Mouse (Mus musculus) forebrain, embryonic 13.5 days (tissue): ENCODE results near the gene Nol7. TPM values are rescaled to one million over a fixed set of nuclear protein-coding genes. Genes with fewer than 3 reads are reported as not detected.

Source experiments
- ATAC-seq: fragments of 200-750 bp; cut with Nextera tagmentation; 2 replicates; pipeline ENCODE4 v1.8.0; 2017
- H3K27ac ChIP-seq: fragments of 300-500 bp; sonication (generic); 2 replicates; pipeline ENCODE4 v1.5.1; 2015; ENCODE audit warnings: inconsistent platforms, mild to moderate bottlenecking, moderate library complexity
- H3K27me3 ChIP-seq: fragments of 300-500 bp; sonication (generic); 2 replicates; pipeline ENCODE4 v1.6.1; 2015; ENCODE audit warnings: mild to moderate bottlenecking, inconsistent platforms
- H3K36me3 ChIP-seq: fragments of 300-500 bp; sonication (generic); 2 replicates; pipeline ENCODE4 v1.6.1; 2015; ENCODE audit warnings: mild to moderate bottlenecking, inconsistent platforms; ENCODE audit not compliant: poor library complexity, severe bottlenecking
- H3K4me1 ChIP-seq: fragments of 300-500 bp; sonication (generic); 2 replicates; pipeline ENCODE4 v1.6.1; 2015; ENCODE audit warnings: inconsistent platforms
- H3K4me2 ChIP-seq: fragments of 300-500 bp; sonication (generic); 2 replicates; pipeline ENCODE4 v1.6.1; 2015; ENCODE audit warnings: inconsistent platforms, mild to moderate bottlenecking, moderate library complexity
- H3K4me3 ChIP-seq: fragments of 300-500 bp; sonication (generic); 2 replicates; pipeline ENCODE4 v1.5.1; 2015; ENCODE audit warnings: mild to moderate bottlenecking, inconsistent platforms
- H3K9ac ChIP-seq: fragments of 300-500 bp; sonication (generic); 2 replicates; pipeline ENCODE4 v1.6.1; 2015; ENCODE audit warnings: mild to moderate bottlenecking, inconsistent platforms
- H3K9me3 ChIP-seq: fragments of 300-500 bp; sonication (generic); replicated peaks from 2 replicates; pipeline ENCODE4 v1.6.1; 2016; ENCODE audit warnings: inconsistent platforms
- WGBS: fragments of 180-500 bp; shearing (Covaris S2); methylation state at CpG from one replicate; pipeline ENCODE4 v1.1.7; 2015; 5-methylcytosine and 5-hydroxymethylcytosine counted together
- polyA plus RNA-seq: library from polyadenylated mRNA; unstranded; fragments of >200 nt; fragmentation: Nextera tagmentation; extraction: Ambion mirVana; gene quantifications from 2 replicates; pipeline ENCODE4 v1.2.1, GENCODE M21; 2015

Nol7 gene
- polyA plus RNA-seq: 197 and 228 TPM in 2 replicates

- Histone ChIP-seq H3K9me3 (no peaks in the 10 kb centered on the region), H3K36me3 (peaks cover 60% of the 10 kb centered on the region), H3K4me2 (peak within 1 kb of the TSS; percentile 70), H3K27me3 (no peaks in the 10 kb centered on the region), H3K27ac (peak within 1 kb of the TSS; percentile 93), H3K4me1 (peaks cover 12% of the 10 kb centered on the region), H3K4me3 (peak within 1 kb of the TSS; percentile 85), H3K9ac (peak within 1 kb of the TSS; percentile 94)
- ATAC-seq: peak; percentile 94
- 2% methylated on average over 56 of the region's 72 CpGs for WGBS
Observed at GRCm38 (mm10) chr13:43398297-43399080, at the start of gene Nol7. Nol7 (plus strand) TSS chr13:43398390.

GRCm38 (mm10) chr13:43349376-43349775 is 48.8 kb upstream of the Nol7 start:
- no peaks in the 10 kb centered on the region for H3K9me3 ChIP-seq
- WGBS: 88% methylated on average over 8 of the region's 8 CpGs
- H3K4me2 ChIP-seq: no peak overlapping the region
- no peaks in the 10 kb centered on the region for H3K4me1 ChIP-seq
- no peak for ATAC-seq
- H3K9ac ChIP-seq: no peak overlapping the region
- H3K27me3 ChIP-seq: no peaks in the 10 kb centered on the region
- no peak overlapping the region for H3K27ac ChIP-seq
- no peaks in the 10 kb centered on the region for H3K36me3 ChIP-seq
- no peak overlapping the region for H3K4me3 ChIP-seq

DNA sequence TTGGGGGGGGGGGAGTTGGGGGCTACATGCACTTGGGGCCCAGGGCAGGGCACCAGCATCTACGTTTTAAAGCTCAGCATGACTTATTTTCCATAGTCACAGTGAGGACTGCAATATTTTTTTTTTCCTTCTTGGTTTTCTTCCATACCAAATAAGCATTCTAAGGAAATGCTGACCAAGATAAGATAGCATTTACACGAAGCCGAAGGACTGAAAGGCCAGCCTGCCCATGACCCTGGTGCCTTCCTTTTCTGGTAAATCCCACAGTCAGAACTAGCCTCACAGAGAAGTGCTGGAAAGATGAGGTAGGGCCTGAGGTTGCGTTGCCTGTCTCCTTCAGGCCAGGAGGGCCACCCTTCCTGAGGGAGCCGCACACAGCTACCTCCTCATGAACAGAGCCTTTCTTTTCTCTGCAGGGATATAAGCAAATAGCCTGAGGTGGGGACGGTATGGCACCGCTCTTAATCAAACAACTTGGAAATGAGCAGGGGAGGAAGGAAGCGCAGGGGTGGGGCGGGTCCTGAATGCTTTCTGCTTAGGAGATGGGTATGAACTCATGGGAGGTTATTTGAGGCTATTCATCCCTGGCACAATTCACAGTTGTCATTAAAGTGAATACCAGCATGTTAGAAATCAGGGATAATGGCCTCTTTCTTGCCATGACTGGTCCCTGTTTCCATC is 47.6 kb upstream of the Nol7 start:
- no peaks in the 10 kb centered on the region for H3K36me3 ChIP-seq
- no peaks in the 10 kb centered on the region for H3K27me3 ChIP-seq
- H3K4me2 ChIP-seq: no peak overlapping the region
- H3K4me3 ChIP-seq: no peak overlapping the region
- H3K27ac ChIP-seq: no peak overlapping the region
- WGBS: 77% methylated on average over 9 of the region's 9 CpGs
- ATAC-seq: no peak
- H3K4me1 ChIP-seq: no peaks in the 10 kb centered on the region
- H3K9me3 ChIP-seq: no peaks in the 10 kb centered on the region
- no peak overlapping the region for H3K9ac ChIP-seq

DNA sequence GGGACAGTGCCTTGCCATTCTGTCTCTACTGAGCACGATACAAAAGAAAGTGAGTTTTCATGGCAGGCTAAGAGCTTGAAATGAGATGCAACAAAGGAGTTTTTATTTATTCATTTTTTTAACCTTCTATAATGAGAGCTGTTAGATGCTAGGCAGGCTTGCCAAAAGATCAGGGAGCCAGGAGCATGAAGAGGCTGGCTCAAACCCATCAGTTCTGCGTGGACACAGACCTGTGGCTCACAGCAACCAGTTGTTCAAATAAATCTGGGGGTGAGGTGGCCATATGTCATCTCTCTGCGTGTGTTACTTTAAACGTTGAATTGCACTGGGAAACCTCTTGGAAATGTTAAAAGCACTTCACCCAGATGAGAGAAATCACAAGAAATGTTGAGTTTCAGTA is 44.8 kb upstream of the Nol7 start:
- no peaks in the 10 kb centered on the region for H3K36me3 ChIP-seq
- H3K4me2 ChIP-seq: no peak overlapping the region
- no peaks in the 10 kb centered on the region for H3K4me1 ChIP-seq
- no peak overlapping the region for H3K27ac ChIP-seq
- no peaks in the 10 kb centered on the region for H3K9me3 ChIP-seq
- 78% methylated on average over 4 of the region's 4 CpGs for WGBS
- no peaks in the 10 kb centered on the region for H3K27me3 ChIP-seq
- H3K4me3 ChIP-seq: no peak overlapping the region
- no peak overlapping the region for H3K9ac ChIP-seq
- ATAC-seq: no peak

DNA sequence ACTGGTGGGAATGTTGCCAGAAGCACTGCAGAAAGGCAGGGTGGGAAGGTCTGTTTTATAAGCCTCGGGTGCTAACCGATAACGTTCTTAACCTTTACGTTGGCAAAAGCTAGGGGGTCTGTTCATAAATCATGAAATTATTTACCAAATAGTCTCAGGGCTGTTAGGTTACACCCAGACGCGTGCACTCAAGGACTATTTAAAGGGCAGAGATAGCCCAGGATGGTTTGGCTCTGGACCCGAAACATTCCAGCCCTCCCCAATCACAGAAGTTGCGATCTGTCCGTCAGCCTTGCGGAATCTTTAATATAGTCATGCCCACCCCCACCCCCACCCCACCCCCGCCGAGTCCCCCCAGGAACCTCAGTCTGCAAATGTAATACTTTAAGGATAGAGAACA is 43.8 kb upstream of the Nol7 start:
- Histone ChIP-seq H3K4me1 (no peaks in the 10 kb centered on the region), H3K27me3 (no peaks in the 10 kb centered on the region), H3K36me3 (no peaks in the 10 kb centered on the region), H3K9ac (no peak overlapping the region), H3K4me3 (no peak overlapping the region), H3K4me2 (no peak overlapping the region), H3K9me3 (no peaks in the 10 kb centered on the region), H3K27ac (no peak overlapping the region)
- ATAC-seq: no peak
- 89% methylated on average over 12 of the region's 12 CpGs for WGBS

DNA sequence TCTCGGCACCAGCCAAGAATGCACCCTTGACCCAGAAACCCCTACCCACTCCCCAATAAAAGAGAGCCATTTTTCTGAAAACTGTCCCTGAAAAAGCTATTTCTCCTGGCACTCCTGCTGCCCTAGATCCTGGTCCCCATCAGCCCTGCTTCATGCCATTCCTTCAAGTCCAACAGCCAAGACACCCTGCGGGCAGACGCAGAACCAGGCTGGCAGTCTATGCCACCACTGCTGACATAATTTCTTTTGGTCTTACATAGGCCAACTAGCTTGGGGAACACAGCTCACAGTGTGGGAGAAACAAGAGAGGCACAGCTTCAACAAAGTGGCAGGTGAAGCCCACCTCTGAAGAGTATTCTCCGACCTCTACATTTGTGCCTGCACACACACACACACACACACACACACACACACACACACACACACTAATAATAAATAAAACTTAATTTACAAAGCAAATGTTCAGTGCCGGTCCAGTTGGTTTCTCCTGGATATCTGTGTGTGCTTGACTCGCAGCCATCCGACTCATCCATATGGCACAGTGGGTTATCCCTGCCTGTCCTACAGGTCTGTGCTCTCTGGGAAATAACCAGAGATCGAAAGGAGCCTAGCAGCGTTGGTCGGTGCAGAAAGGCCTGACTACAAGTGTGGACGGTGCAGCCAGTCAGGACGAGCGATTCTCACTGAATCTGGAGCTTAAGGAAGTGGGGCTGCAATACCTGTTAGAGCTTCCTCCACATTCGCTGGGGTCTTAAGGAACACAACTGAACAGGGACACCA is 41.7 kb upstream of the Nol7 start:
- H3K27ac ChIP-seq: no peak overlapping the region
- H3K4me2 ChIP-seq: no peak overlapping the region
- H3K4me1 ChIP-seq: no peaks in the 10 kb centered on the region
- H3K9ac ChIP-seq: no peak overlapping the region
- no peaks in the 10 kb centered on the region for H3K27me3 ChIP-seq
- H3K36me3 ChIP-seq: no peaks in the 10 kb centered on the region
- no peaks in the 10 kb centered on the region for H3K9me3 ChIP-seq
- WGBS: 85% methylated on average over 14 of the region's 14 CpGs
- H3K4me3 ChIP-seq: no peak overlapping the region
- ATAC-seq: no peak

GRCm38 (mm10) chr13:43360534-43360933 is 37.7 kb upstream of the Nol7 start:
- Histone ChIP-seq H3K4me1 (0 out of 2 replicates have a peak, but pooled peaks cover 5% of the 10 kb centered on the region), H3K4me3 (no peak overlapping the region), H3K27me3 (no peaks in the 10 kb centered on the region), H3K9me3 (no peaks in the 10 kb centered on the region), H3K36me3 (no peaks in the 10 kb centered on the region), H3K4me2 (no peak overlapping the region), H3K27ac (no peak overlapping the region), H3K9ac (no peak overlapping the region)
- 70% methylated on average over 6 of the region's 6 CpGs for whole genome bisulfite sequencing
- no peak for ATAC-seq

- H3K9ac ChIP-seq: no peak overlapping the region
- no peak for ATAC-seq
Observed at GRCm38 (mm10) chr13:43362353-43362752, 35.8 kb upstream of the Nol7 start.

DNA sequence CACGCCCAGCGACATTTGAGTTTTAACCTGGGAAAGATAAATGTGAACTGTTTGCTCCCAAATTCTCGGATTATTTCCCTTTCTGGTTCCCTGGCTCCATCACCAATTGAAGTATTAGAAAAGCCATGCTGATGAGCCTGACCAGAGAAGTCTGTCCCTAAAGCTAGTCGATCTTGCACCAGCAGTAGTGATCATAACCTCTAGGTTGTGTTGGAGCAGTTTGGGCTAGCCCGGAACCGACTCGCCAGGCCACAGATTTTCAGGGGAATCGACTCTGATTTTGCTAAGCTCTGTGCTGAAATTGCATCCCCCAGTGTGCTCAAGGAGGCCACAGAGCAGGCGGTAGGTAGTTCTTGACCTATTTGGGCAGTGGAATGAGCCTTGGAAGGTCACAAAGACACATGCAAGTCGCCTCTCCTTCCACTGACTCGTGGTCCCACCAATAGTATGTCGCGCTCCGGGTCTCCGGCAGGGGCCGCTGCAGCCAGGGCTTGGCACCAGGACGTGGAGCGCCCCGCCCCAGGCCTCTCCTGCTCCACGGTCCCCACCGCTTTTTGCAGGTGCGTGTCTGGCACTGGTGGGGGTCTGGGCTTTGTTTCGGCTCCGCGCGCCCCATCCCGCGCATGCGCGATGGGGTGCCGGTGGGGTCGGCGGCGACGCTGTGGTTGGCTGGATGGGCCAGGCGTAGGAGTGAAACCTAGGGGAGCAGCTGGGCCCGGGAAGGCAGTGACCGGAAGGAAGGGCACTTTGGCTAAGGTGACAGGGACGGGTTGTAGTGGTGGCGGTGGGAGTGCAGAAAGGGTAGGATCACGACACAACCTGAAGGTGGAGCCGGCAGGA is 33.0 kb upstream of the Nol7 start, which contains the start of gene Sirt5:
Sirt5 (plus strand) TSS at position 512 of the 840 bp plus-strand sequence.
- peak within 1 kb of the TSS; percentile 53 for H3K4me3 ChIP-seq
- H3K27me3 ChIP-seq: no peaks in the 10 kb centered on the region
- peaks cover 9% of the 10 kb centered on the region; the same call in 1 of the 2 replicates for H3K4me1 ChIP-seq
- H3K4me2 ChIP-seq: peak within 1 kb of the TSS; percentile 80
- no peaks in the 10 kb centered on the region for H3K9me3 ChIP-seq
- 14% methylated on average over 42 of the region's 42 CpGs for WGBS
- H3K36me3 ChIP-seq: 0 out of 2 replicates have a peak, but pooled peaks cover under 1% of the 10 kb centered on the region
- peak; percentile 97 for ATAC-seq
- H3K9ac ChIP-seq: peak within 1 kb of the TSS; percentile 78
- H3K27ac ChIP-seq: peak within 1 kb of the TSS; percentile 69

More at GRCm38 (mm10) chr13:43362353-43362752, 35.8 kb upstream of the Nol7 start:
- H3K36me3 ChIP-seq: no peaks in the 10 kb centered on the region
- H3K4me1 ChIP-seq: peaks cover 9% of the 10 kb centered on the region; the same call in 1 of the 2 replicates
- H3K4me3 ChIP-seq: no peak overlapping the region
- H3K9me3 ChIP-seq: no peaks in the 10 kb centered on the region
- 83% methylated on average over 9 of the region's 9 CpGs for WGBS
- no peaks in the 10 kb centered on the region for H3K27me3 ChIP-seq
- H3K27ac ChIP-seq: no peak overlapping the region
- H3K4me2 ChIP-seq: no peak overlapping the region

GRCm38 (mm10) chr13:43365825-43366184 is 32.4 kb upstream of the Nol7 start:
- H3K27ac ChIP-seq: peak overlapping the region; percentile 69
- H3K27me3 ChIP-seq: no peaks in the 10 kb centered on the region
- peak; percentile 73 for ATAC-seq
- peak overlapping the region; percentile 80 for H3K4me2 ChIP-seq
- H3K9ac ChIP-seq: peak overlapping the region; percentile 78
- no peaks in the 10 kb centered on the region for H3K9me3 ChIP-seq
- peak overlapping the region; percentile 53 for H3K4me3 ChIP-seq
- WGBS: 6% methylated on average over 11 of the region's 11 CpGs
- peaks cover 9% of the 10 kb centered on the region; the same call in 1 of the 2 replicates for H3K4me1 ChIP-seq
- H3K36me3 ChIP-seq: peaks cover 7% of the 10 kb centered on the region; the same call in 1 of the 2 replicates

- ATAC-seq: no peak
- H3K9ac ChIP-seq: no peak overlapping the region
- H3K27ac ChIP-seq: no peak overlapping the region
- peaks cover 43% of the 10 kb centered on the region for H3K36me3 ChIP-seq
- H3K27me3 ChIP-seq: no peaks in the 10 kb centered on the region
- 97% methylated on average over 6 of the region's 6 CpGs for WGBS
- no peak overlapping the region for H3K4me3 ChIP-seq
- H3K4me1 ChIP-seq: peaks cover 6% of the 10 kb centered on the region; the same call in 1 of the 2 replicates
- no peaks in the 10 kb centered on the region for H3K9me3 ChIP-seq
- H3K4me2 ChIP-seq: no peak overlapping the region
Observed at GRCm38 (mm10) chr13:43370063-43370462, 28.1 kb upstream of the Nol7 start.
